Mouse (Mus musculus) embryonic facial prominence, embryonic 11.5 days (tissue): ENCODE measurements around the gene Gm29564. TPM values are rescaled to one million over a fixed set of nuclear protein-coding genes. Genes with fewer than 3 reads are reported as not detected.
"Not testable (repeated sequence)": the region's sequence is repeated elsewhere in the genome, so short reads cannot be mapped to it uniquely, and the experiment has no call there.

Source experiments
- ATAC-seq: fragments of 200-750 bp; cut with Nextera tagmentation; replicated peaks from 2 replicates; pipeline ENCODE4 v1.8.0; 2017; ENCODE audit warnings: low read depth; ENCODE audit not compliant: insufficient number of reproducible peaks, low FRiP score, low TSS enrichment
- DNase-seq: peaks from one replicate; pipeline ENCODE4 v3.0.0-alpha.2; 2015; ENCODE audit warnings: low spot score
- H3K27ac ChIP-seq: fragments of 300-500 bp; sonication (generic); replicated peaks from 2 replicates; pipeline ENCODE4 v1.5.1; 2014; ENCODE audit warnings: mild to moderate bottlenecking, low read depth, low read length, control low read depth
- H3K27me3 ChIP-seq: fragments of 300-500 bp; sonication (generic); 2 replicates; pipeline ENCODE4 v1.6.1; 2014; ENCODE audit warnings: mild to moderate bottlenecking, low read length, moderate library complexity, mixed read lengths; ENCODE audit not compliant: control insufficient read depth, insufficient read depth
- H3K36me3 ChIP-seq: fragments of 300-500 bp; sonication (generic); replicated peaks from 2 replicates; pipeline ENCODE4 v1.6.1; 2014; ENCODE audit warnings: low read depth, mild to moderate bottlenecking, low read length, moderate library complexity, mixed read lengths; ENCODE audit not compliant: control insufficient read depth, insufficient read depth
- H3K4me1 ChIP-seq: fragments of 300-500 bp; sonication (generic); 2 replicates; pipeline ENCODE4 v1.6.1; 2014; ENCODE audit warnings: low read length, mixed read lengths; ENCODE audit not compliant: control insufficient read depth, insufficient read depth
- H3K4me2 ChIP-seq: fragments of 300-500 bp; sonication (generic); 2 replicates; pipeline ENCODE4 v1.6.1; 2014; ENCODE audit warnings: low read depth, mild to moderate bottlenecking, control low read depth, low read length, moderate library complexity
- H3K4me3 ChIP-seq: fragments of 300-500 bp; sonication (generic); 2 replicates; pipeline ENCODE4 v1.5.1; 2014; ENCODE audit warnings: low read depth, low read length, control low read depth
- H3K9ac ChIP-seq: fragments of 300-500 bp; sonication (generic); replicated peaks from 2 replicates; pipeline ENCODE4 v1.6.1; 2014; ENCODE audit warnings: mild to moderate bottlenecking, control low read depth, low read length
- H3K9me3 ChIP-seq: fragments of 300-500 bp; sonication (generic); replicated peaks from 2 replicates; pipeline ENCODE4 v1.6.1; 2016; ENCODE audit warnings: mild to moderate bottlenecking, low read length, inconsistent platforms, mixed read lengths; ENCODE audit not compliant: control insufficient read depth
- WGBS: fragments of 180-500 bp; shearing (Covaris S2); extraction: QIAGEN DNeasy Blood & Tissue Kit; methylation state at CpG from one replicate; pipeline ENCODE4 v1.1.7; 2014; 5-methylcytosine and 5-hydroxymethylcytosine counted together
- polyA plus RNA-seq: library from polyadenylated mRNA; unstranded; fragments of >200 nt; fragmentation: Nextera tagmentation; extraction: Ambion mirVana; gene quantifications from 2 replicates; pipeline ENCODE4 v1.2.1, GENCODE M21; 2014

Gene Gm29564
- polyA plus RNA-seq, result not detected in 2 replicates

DNA sequence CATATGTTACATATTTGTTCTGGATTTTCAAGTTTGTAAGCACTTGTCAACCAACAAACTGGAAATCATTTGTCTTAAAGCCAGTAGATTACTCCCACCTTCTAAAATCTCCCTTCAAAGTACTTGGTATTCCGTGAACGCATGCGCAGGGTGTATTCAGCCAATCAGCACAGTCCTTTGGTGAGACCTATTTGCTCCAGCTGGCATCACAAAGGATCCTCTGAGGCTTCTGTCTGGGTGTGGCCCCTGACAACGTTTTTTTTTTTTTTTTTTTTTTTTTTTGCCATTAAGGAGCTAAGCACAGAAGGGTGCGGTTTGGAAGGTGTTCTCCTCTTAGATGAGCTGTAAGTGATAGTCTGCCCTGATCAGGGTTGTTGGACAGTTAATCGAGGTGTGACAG, at the start of gene Gm29564:
Gene Gm29564 (plus strand): TSS at position 301 of the 400 bp plus-strand sequence.
- no CpG with 5 or more reads among the region's 6 CpGs for WGBS
- H3K4me2 ChIP-seq, H3K9ac ChIP-seq, H3K9me3 ChIP-seq, H3K36me3 ChIP-seq, H3K27me3 ChIP-seq, ATAC-seq, DNase-seq, H3K4me3 ChIP-seq, H3K4me1 ChIP-seq, H3K27ac ChIP-seq: not testable (repeated sequence)

Other genes with a start within 250 kb of the Gm29564 start
- gene Gm20867, start 249.8 kb upstream of the Gm29564 start, polyA plus RNA-seq, result not detected in 2 replicates